In genomic region chr4:149947396-149947795, GRCm38 (mm10) we compare ENCODE assay signal across 29 mouse cellular contexts. TPM values are rescaled to one million over a fixed set of nuclear protein-coding genes. Genes with fewer than 3 reads are reported as not detected.
DNase-seq lines count a peak whose midpoint lies in the region; ATAC-seq and TF ChIP-seq lines count a peak whose summit lies in the region.
"Had no signal": no experiment of that assay in that cellular context is flagged by ENCODE, and none has a peak within 500 bp of the region (broad histone marks: within the 10 kb centered on the region; RNA-seq: fewer than 3 reads in every experiment).

No protein-coding gene starts in this region.

- peaks cover 4% of the 10 kb centered on the region for H3K79me2 ChIP-seq in heart, adult 2 months (replicated peaks; ENCODE audit: control insufficient read depth, insufficient read depth, low read length)

- peak overlapping the region; percentile 22 for H3K27ac ChIP-seq in heart, adult 2 months
- H3K27ac ChIP-seq in heart, embryonic 10.5 days = no peak overlapping the region; the same call in 1 of the 2 replicates
- no peak overlapping the region for H3K27ac ChIP-seq in thymus, adult 2 months (ENCODE audit: control insufficient read depth, insufficient read depth, low read length)
- no peak overlapping the region for H3K27ac ChIP-seq in forebrain, embryonic 12.5 days
- H3K27ac ChIP-seq: forebrain, embryonic 13.5 days; hindbrain, embryonic 14.5 days; kidney, embryonic 15.5 days; left cerebral cortex, adult 2 months; liver, embryonic 13.5 days; macrophage; midbrain, embryonic 10.5 days; midbrain, embryonic 15.5 days; neural tube, embryonic 13.5 days; stomach, embryonic 15.5 days had no signal

- DNase-seq in heart, adult 2 months = no peak
- DNase-seq in heart, embryonic 10.5 days (ENCODE audit: low spot score) = no peak
- DNase-seq in thymus, adult 2 months = no peak
- no peak for DNase-seq in thymus, postnatal 25 days
- DNase-seq in T-cell, adult 2 months (ENCODE audit: low spot score) = peak; percentile 24
- DNase-seq: adrenal gland, postnatal 25 days; cerebellum, adult 11-12 months; cerebellum, adult 9-11 months; gastrocnemius, postnatal 14 days; kidney, postnatal 25 days; liver, embryonic 13.5 days; lung, adult 18-20 months had no signal

- H3K27me3 ChIP-seq in heart, adult 2 months (ENCODE audit: control insufficient read depth, insufficient read depth, low read length) = no peaks in the 10 kb centered on the region
- H3K27me3 ChIP-seq in heart, embryonic 10.5 days (ENCODE audit: insufficient read depth, poor library complexity, severe bottlenecking) = peaks cover 33% of the 10 kb centered on the region
- H3K27me3 ChIP-seq in thymus, adult 2 months (ENCODE audit: control insufficient read depth, insufficient read depth, low read length) = no peaks in the 10 kb centered on the region
- H3K27me3 ChIP-seq in forebrain, embryonic 12.5 days = peaks cover 16% of the 10 kb centered on the region
- H3K27me3 ChIP-seq: limb, embryonic 15.5 days; neural tube, embryonic 13.5 days; stomach, embryonic 15.5 days had no signal

- TF ChIP-seq EP300 in heart, adult 2 months (IDR thresholded peaks at IDR 0.05; ENCODE audit: insufficient read depth, low read depth, low read length) = no peak

- no peak overlapping the region for H3K9ac ChIP-seq in heart, adult 2 months (ENCODE audit: low read depth, low read length)
- H3K9ac ChIP-seq in forebrain, embryonic 12.5 days = no peak overlapping the region
- H3K9ac ChIP-seq: forebrain, embryonic 13.5 days; heart, embryonic 12.5 days; hindbrain, embryonic 14.5 days; kidney, embryonic 15.5 days; limb, embryonic 15.5 days; liver, embryonic 13.5 days; midbrain, embryonic 15.5 days; neural tube, embryonic 13.5 days; stomach, embryonic 15.5 days had no signal

- intact Hi-C loops in heart, adult 2 months (cut with DNase I) = no loop called here

- no peak for TF ChIP-seq POLR2A in heart, adult 2 months (IDR thresholded peaks at IDR 0.05; ENCODE audit: insufficient read depth, low read depth, low read length)
- TF ChIP-seq POLR2A in thymus, adult 2 months (IDR thresholded peaks at IDR 0.05; ENCODE audit: control insufficient read depth, extremely low read depth, insufficient read depth, low read length, poor library complexity) = no peak

- no peaks in the 10 kb centered on the region for H3K36me3 ChIP-seq in heart, adult 2 months (ENCODE audit: control insufficient read depth, insufficient read depth, low read length)
- H3K36me3 ChIP-seq in heart, embryonic 10.5 days = no peaks in the 10 kb centered on the region
- H3K36me3 ChIP-seq in thymus, adult 2 months (ENCODE audit: control insufficient read depth, insufficient read depth, low read length) = no peaks in the 10 kb centered on the region
- no peaks in the 10 kb centered on the region for H3K36me3 ChIP-seq in forebrain, embryonic 12.5 days (replicated peaks)
- H3K36me3 ChIP-seq: heart, embryonic 12.5 days; kidney, embryonic 15.5 days; limb, embryonic 15.5 days; liver, embryonic 13.5 days; midbrain, embryonic 10.5 days; midbrain, embryonic 15.5 days; neural tube, embryonic 13.5 days; stomach, embryonic 15.5 days had no signal

- WGBS in heart, adult 2 months = 85% methylated on average over 5 of the region's 5 CpGs
- WGBS in heart, embryonic 10.5 days = 73% methylated on average over 5 of the region's 5 CpGs
- 40% methylated on average over 5 of the region's 5 CpGs for WGBS in thymus, adult 2 months
- 83% methylated on average over 5 of the region's 5 CpGs for WGBS in forebrain, embryonic 12.5 days

- H3K4me2 ChIP-seq in forebrain, embryonic 12.5 days = no peak overlapping the region
- H3K4me2 ChIP-seq: forebrain, embryonic 13.5 days; hindbrain, embryonic 14.5 days; kidney, embryonic 15.5 days; limb, embryonic 15.5 days; liver, embryonic 13.5 days; midbrain, embryonic 15.5 days; neural tube, embryonic 13.5 days; stomach, embryonic 15.5 days had no signal

- H3K9me3 ChIP-seq in heart, embryonic 10.5 days = no peaks in the 10 kb centered on the region
- H3K9me3 ChIP-seq in forebrain, embryonic 12.5 days = no peaks in the 10 kb centered on the region
- H3K9me3 ChIP-seq: forebrain, embryonic 13.5 days; heart, embryonic 12.5 days; kidney, embryonic 15.5 days; limb, embryonic 15.5 days; liver, embryonic 13.5 days; midbrain, embryonic 10.5 days; midbrain, embryonic 15.5 days; neural tube, embryonic 13.5 days; stomach, embryonic 15.5 days had no signal

- no peak for TF ChIP-seq CTCF in heart, adult 2 months (IDR thresholded peaks at IDR 0.05)
- 0 out of 2 replicates have a peak, but pooled peaks have one; percentile 10 for TF ChIP-seq CTCF in thymus, adult 2 months (IDR thresholded peaks at IDR 0.05; ENCODE audit: borderline replicate concordance, control insufficient read depth, extremely low read depth, insufficient read depth, low read length, poor library complexity)

- no peak overlapping the region for H3K4me3 ChIP-seq in heart, adult 2 months
- no peak overlapping the region for H3K4me3 ChIP-seq in heart, embryonic 10.5 days
- H3K4me3 ChIP-seq in thymus, adult 2 months (ENCODE audit: control insufficient read depth, insufficient read depth, low read length) = no peak overlapping the region
- H3K4me3 ChIP-seq in forebrain, embryonic 12.5 days (replicated peaks) = no peak overlapping the region
- H3K4me3 ChIP-seq: erythroblast, embryonic 14.5 days; forebrain, embryonic 13.5 days; heart, embryonic 12.5 days; kidney, embryonic 15.5 days; left cerebral cortex, adult 2 months; limb, embryonic 15.5 days; liver, embryonic 13.5 days; midbrain, embryonic 10.5 days; midbrain, embryonic 15.5 days; neural tube, embryonic 13.5 days; stomach, embryonic 15.5 days had no signal

- ATAC-seq in megakaryocyte progenitor cell, adult 5-6 weeks (replicated peaks; ENCODE audit: poor library complexity) = peak; percentile 24; the same call in 1 of the 2 replicates
- no peak for ATAC-seq in forebrain, embryonic 12.5 days (ENCODE audit: low FRiP score)
- ATAC-seq in erythroid progenitor cell, adult 5-6 weeks (replicated peaks; ENCODE audit: low FRiP score, poor library complexity, severe bottlenecking) = no peak
- ATAC-seq: CD4-positive, CD25-positive, alpha-beta regulatory T cell, adult 4 months; forebrain, embryonic 13.5 days; intestine, postnatal 0 days; midbrain, embryonic 15.5 days had no signal

- peaks cover 37% of the 10 kb centered on the region for H3K4me1 ChIP-seq in heart, adult 2 months (ENCODE audit: control insufficient read depth, insufficient read depth, low read length)
- peaks cover 76% of the 10 kb centered on the region for H3K4me1 ChIP-seq in heart, embryonic 10.5 days
- H3K4me1 ChIP-seq in thymus, adult 2 months (replicated peaks; ENCODE audit: control insufficient read depth, insufficient read depth, low read length) = peaks cover 6% of the 10 kb centered on the region
- H3K4me1 ChIP-seq in forebrain, embryonic 12.5 days = peaks cover 40% of the 10 kb centered on the region
- H3K4me1 ChIP-seq: liver, embryonic 13.5 days had no signal

RNA-seq across cellular contexts. Expression of gene Spsb1, which starts 7.4 kb away (rescaled TPM):
- 10 to 100 TPM; 28.3 to 35.3 TPM for total RNA-seq in heart, adult 2 months (2021)
- 32.2 and 38.7 TPM in 2 replicates for polyA plus RNA-seq in heart, adult 2 months (2012; rRNA removed)
- polyA plus RNA-seq in heart, embryonic 10.5 days (2016; fragmentation: Nextera tagmentation; extraction: Ambion mirVana) = 3.9 and 9.2 TPM in 2 replicates
- polyA plus RNA-seq in thymus, adult 2 months (2012; rRNA removed) = 28.5 and 30.4 TPM in 2 replicates
- total RNA-seq in megakaryocyte progenitor cell, adult 5-6 weeks (2015) = 0.05 and 0.27 TPM in 2 replicates
- 0.41 TPM in 1 of 2 replicates, not detected in the other for total RNA-seq in megakaryocyte progenitor cell, adult 5-6 weeks (2017)
- polyA plus RNA-seq in forebrain, embryonic 12.5 days (2016; fragmentation: Nextera tagmentation; extraction: Ambion mirVana) = 8.1 and 9.0 TPM in 2 replicates
- 0.72 TPM in 1 of 2 replicates, not detected in the other for total RNA-seq in erythroid progenitor cell, adult 5-6 weeks (2015; ENCODE audit: low replicate concordance)
- not detected in 2 replicates for total RNA-seq in erythroid progenitor cell, adult 5-6 weeks (2017; ENCODE audit: low replicate concordance)
- polyA plus RNA-seq: erythroblast, embryonic 14.5 days had no signal
